ENCODE assay signal across 8 mouse cellular contexts in the genomic region with DNA sequence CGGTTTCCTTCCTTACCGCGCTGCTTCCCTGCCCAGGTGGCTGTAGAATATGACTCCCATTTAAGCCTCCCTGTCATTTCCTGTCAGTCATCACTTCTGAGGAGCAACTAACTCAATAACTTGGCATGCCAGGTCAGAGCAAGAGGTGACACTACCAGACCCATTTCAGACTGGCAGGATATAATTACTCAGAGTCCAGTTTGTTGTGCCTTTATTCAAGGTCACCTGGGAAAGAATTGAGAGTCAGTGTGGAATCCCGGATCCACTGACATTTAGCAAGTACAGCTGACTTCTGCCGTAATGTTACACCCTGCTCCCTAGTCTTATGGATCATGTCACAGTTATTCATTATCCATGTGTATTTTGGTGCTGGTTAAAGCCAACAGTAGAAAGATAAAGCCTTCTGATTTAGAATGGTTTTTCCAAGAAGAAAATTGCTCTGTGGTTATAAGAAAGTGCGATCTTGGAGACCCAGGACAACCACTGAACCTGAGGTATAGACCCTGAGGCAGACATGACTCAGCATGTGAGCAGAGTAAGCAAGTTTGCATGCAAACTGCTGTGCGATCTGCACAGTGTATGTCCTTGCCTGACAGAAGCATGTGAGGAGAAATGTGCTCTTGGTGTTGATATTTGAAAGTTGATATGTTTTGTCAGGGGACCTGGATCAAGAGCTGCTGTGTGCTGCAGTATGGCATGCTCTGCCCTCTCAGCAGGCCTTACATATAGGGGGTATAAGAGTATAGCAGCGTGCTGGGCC. TPM values are rescaled to one million over a fixed set of nuclear protein-coding genes. Genes with fewer than 3 reads are reported as not detected.
DNase-seq lines count a peak whose midpoint lies in the region; ATAC-seq and TF ChIP-seq lines count a peak whose summit lies in the region.

No protein-coding gene starts in this region.

- no peak for ATAC-seq in intestine, postnatal 0 days
- no peak for ATAC-seq in midbrain, embryonic 16.5 days

- peak overlapping the region; percentile 84 for H3K4me3 ChIP-seq in intestine, postnatal 0 days (ENCODE audit: low read depth, low read length)
- H3K4me3 ChIP-seq in midbrain, embryonic 16.5 days (ENCODE audit: low read depth, low read length) = peak overlapping the region; percentile 76

- H3K36me3 ChIP-seq in intestine, postnatal 0 days (ENCODE audit: control insufficient read depth, insufficient read depth) = no peaks in the 10 kb centered on the region
- no peaks in the 10 kb centered on the region for H3K36me3 ChIP-seq in midbrain, embryonic 16.5 days (ENCODE audit: control insufficient read depth, insufficient read depth, low read length)

- no peaks in the 10 kb centered on the region for H3K9me3 ChIP-seq in intestine, postnatal 0 days (ENCODE audit: control insufficient read depth)
- no peaks in the 10 kb centered on the region for H3K9me3 ChIP-seq in midbrain, embryonic 16.5 days (replicated peaks; ENCODE audit: control insufficient read depth, low read length, poor library complexity, severe bottlenecking)

- 39% methylated on average over 8 of the region's 8 CpGs for WGBS in intestine, postnatal 0 days
- 69% methylated on average over 8 of the region's 8 CpGs for WGBS in midbrain, embryonic 16.5 days

- H3K27ac ChIP-seq in intestine, postnatal 0 days (ENCODE audit: low read depth, low read length) = no peak overlapping the region
- no peak overlapping the region for H3K27ac ChIP-seq in midbrain, embryonic 16.5 days (ENCODE audit: low read length)

- no peaks in the 10 kb centered on the region for H3K27me3 ChIP-seq in intestine, postnatal 0 days (replicated peaks; ENCODE audit: control insufficient read depth, insufficient read depth, low read length)
- H3K27me3 ChIP-seq in midbrain, embryonic 16.5 days (ENCODE audit: control insufficient read depth, insufficient read depth, low read depth, low read length) = no peaks in the 10 kb centered on the region

- H3K4me2 ChIP-seq in intestine, postnatal 0 days (replicated peaks; ENCODE audit: low read depth) = peak overlapping the region; percentile 97
- peak overlapping the region; percentile 59 for H3K4me2 ChIP-seq in midbrain, embryonic 16.5 days (ENCODE audit: low read length)

- 0 out of 2 replicates have a peak, but pooled peaks cover 9% of the 10 kb centered on the region for H3K4me1 ChIP-seq in intestine, postnatal 0 days (replicated peaks; ENCODE audit: control insufficient read depth, insufficient read depth, low read length)
- H3K4me1 ChIP-seq in midbrain, embryonic 16.5 days (ENCODE audit: control insufficient read depth, insufficient read depth, low read length) = peaks cover 15% of the 10 kb centered on the region

- no peak overlapping the region for H3K9ac ChIP-seq in intestine, postnatal 0 days (ENCODE audit: low read depth, low read length)
- H3K9ac ChIP-seq in midbrain, embryonic 16.5 days (ENCODE audit: low read depth, low read length) = 0 out of 2 replicates have a peak overlapping the region, but pooled peaks have one; percentile 3

- peak; percentile 37 to 78 for DNase-seq in adrenal gland, adult (ENCODE audit: inconsistent age in 2 of 2, low spot score in 1 of 2)
- no peak for DNase-seq in adrenal gland, postnatal 25 days
- peak; percentile 19 for DNase-seq in thymus, postnatal 0 days (ENCODE audit: low spot score)
- DNase-seq in thymus, adult 18-20 months = no peak
- no peak for DNase-seq in layer of hippocampus, postnatal 25 days (ENCODE audit: extremely low spot score in 1 of 2, low spot score in 1 of 2)
- no peak for DNase-seq in cerebellum, postnatal 14 days

- no peak for TF ChIP-seq CTCF in intestine, postnatal 0 days (IDR thresholded peaks at IDR 0.05; ENCODE audit: low read depth)

RNA-seq across cellular contexts. Expression of gene Slc19a2, which starts 1.7 kb away (rescaled TPM):
- total RNA-seq in adrenal gland, postnatal 25 days (2021) = 26.9 and 31.0 TPM in 2 replicates
- polyA plus RNA-seq in thymus, postnatal 0 days (2015; fragmentation: Nextera tagmentation; extraction: Ambion mirVana) = 3.5 and 4.1 TPM in 2 replicates
- polyA plus RNA-seq in intestine, postnatal 0 days (2015; fragmentation: Nextera tagmentation; extraction: Ambion mirVana) = 5.0 and 5.1 TPM in 2 replicates
- polyA plus RNA-seq in midbrain, embryonic 16.5 days (2015; fragmentation: Nextera tagmentation; extraction: Ambion mirVana) = 8.1 and 8.3 TPM in 2 replicates
- total RNA-seq in layer of hippocampus, postnatal 25 days (2021) = 10 to 100 TPM in 1 of 2 experiments, 1 to 10 TPM in 1; 9.6 to 14.3 TPM

RNA-seq across cellular contexts. Expression of gene Ccdc181, which starts 24.8 kb away (rescaled TPM):
- total RNA-seq in adrenal gland, postnatal 25 days (2021) = 9.3 and 14.2 TPM in 2 replicates
- polyA plus RNA-seq in thymus, postnatal 0 days (2015; fragmentation: Nextera tagmentation; extraction: Ambion mirVana) = 11.4 and 11.5 TPM in 2 replicates
- polyA plus RNA-seq in intestine, postnatal 0 days (2015; fragmentation: Nextera tagmentation; extraction: Ambion mirVana) = 5.2 and 6.0 TPM in 2 replicates
- 29.1 and 30.5 TPM in 2 replicates for polyA plus RNA-seq in midbrain, embryonic 16.5 days (2015; fragmentation: Nextera tagmentation; extraction: Ambion mirVana)
- total RNA-seq in layer of hippocampus, postnatal 25 days (2021) = 10 to 100 TPM; 22.0 to 22.5 TPM

RNA-seq across cellular contexts. Expression of gene Nme7, which starts 53.4 kb away (rescaled TPM):
- 18.3 and 20.1 TPM in 2 replicates for total RNA-seq in adrenal gland, postnatal 25 days (2021)
- polyA plus RNA-seq in thymus, postnatal 0 days (2015; fragmentation: Nextera tagmentation; extraction: Ambion mirVana) = 27.3 and 30.3 TPM in 2 replicates
- 17.7 and 18.0 TPM in 2 replicates for polyA plus RNA-seq in intestine, postnatal 0 days (2015; fragmentation: Nextera tagmentation; extraction: Ambion mirVana)
- 31.2 and 34.2 TPM in 2 replicates for polyA plus RNA-seq in midbrain, embryonic 16.5 days (2015; fragmentation: Nextera tagmentation; extraction: Ambion mirVana)
- 10 to 100 TPM; 24.6 to 25.8 TPM for total RNA-seq in layer of hippocampus, postnatal 25 days (2021)

RNA-seq across cellular contexts. Expression of gene Blzf1, which starts 56.7 kb away (rescaled TPM):
- 27.5 and 30.0 TPM in 2 replicates for total RNA-seq in adrenal gland, postnatal 25 days (2021)
- 23.6 and 24.0 TPM in 2 replicates for polyA plus RNA-seq in thymus, postnatal 0 days (2015; fragmentation: Nextera tagmentation; extraction: Ambion mirVana)
- 16.7 and 17.2 TPM in 2 replicates for polyA plus RNA-seq in intestine, postnatal 0 days (2015; fragmentation: Nextera tagmentation; extraction: Ambion mirVana)
- polyA plus RNA-seq in midbrain, embryonic 16.5 days (2015; fragmentation: Nextera tagmentation; extraction: Ambion mirVana) = 30.7 and 32.3 TPM in 2 replicates
- total RNA-seq in layer of hippocampus, postnatal 25 days (2021) = 10 to 100 TPM; 26.0 to 26.9 TPM

Comparison
In these comparisons a context has a peak if more than half of its experiments do, and no peak if none do; other contexts are left out.
1. DNase-seq: peak in adrenal gland, adult (2 of 2) and thymus, postnatal 0 days (single experiment); none in adrenal gland, postnatal 25 days (single experiment), thymus, adult 18-20 months (0 of 2), layer of hippocampus, postnatal 25 days (0 of 2) and cerebellum, postnatal 14 days (0 of 2).